Mouse (Mus musculus) NIH3T3 (cell line): ENCODE measurements around the gene Trp53inp2.

Experiments used
- DNase-seq: peaks from one replicate; pipeline ENCODE4 v3.0.0-alpha.2; 2012; ENCODE audit warnings: low read depth

Gene Trp53inp2

GRCm38 (mm10) chr2:155380261-155381059 lies at the start of gene Trp53inp2:
Gene Trp53inp2 (plus strand): TSS chr2:155381059.
- no peak for DNase-seq

- no peak for DNase-seq
Measured at GRCm38 (mm10) chr2:155331351-155331750, 49.5 kb upstream of the Trp53inp2 start.

- DNase-seq = no peak
Measured at GRCm38 (mm10) chr2:155333421-155333820, 47.4 kb upstream of the Trp53inp2 start.

GRCm38 (mm10) chr2:155335231-155335630 lies 45.6 kb upstream of the Trp53inp2 start:
- DNase-seq = peak; percentile 24

GRCm38 (mm10) chr2:155336254-155336653 lies 44.6 kb upstream of the Trp53inp2 start:
- DNase-seq = no peak

GRCm38 (mm10) chr2:155340166-155340565 lies 40.7 kb upstream of the Trp53inp2 start:
- no peak for DNase-seq

GRCm38 (mm10) chr2:155346670-155347069 lies 34.2 kb upstream of the Trp53inp2 start:
- no peak for DNase-seq

GRCm38 (mm10) chr2:155354402-155354801 lies 26.5 kb upstream of the Trp53inp2 start:
- DNase-seq = no peak

- DNase-seq = peak; percentile 96
Measured at GRCm38 (mm10) chr2:155356971-155357591, 23.8 kb upstream of the Trp53inp2 start, which contains the start of gene Pigu. Gene Pigu (minus strand): TSS chr2:155357430.

GRCm38 (mm10) chr2:155357686-155358399 lies 23.0 kb upstream of the Trp53inp2 start:
- peak; percentile 29 for DNase-seq

GRCm38 (mm10) chr2:155367635-155368284 lies 13.1 kb upstream of the Trp53inp2 start:
- DNase-seq = no peak

GRCm38 (mm10) chr2:155369333-155369883 lies 11.5 kb upstream of the Trp53inp2 start:
- DNase-seq = peak; percentile 67

GRCm38 (mm10) chr2:155372451-155372850 lies 8.4 kb upstream of the Trp53inp2 start:
- no peak for DNase-seq

- no peak for DNase-seq
Measured at GRCm38 (mm10) chr2:155373302-155373701, 7.6 kb upstream of the Trp53inp2 start.

GRCm38 (mm10) chr2:155373886-155374285 lies 7.0 kb upstream of the Trp53inp2 start:
- DNase-seq = no peak

- no peak for DNase-seq
Measured at GRCm38 (mm10) chr2:155374521-155374920, 6.3 kb upstream of the Trp53inp2 start.

- DNase-seq = no peak
Measured at GRCm38 (mm10) chr2:155376191-155376590, 4.7 kb upstream of the Trp53inp2 start.

- no peak for DNase-seq
Measured at GRCm38 (mm10) chr2:155381060-155381437, 190 bp downstream of the Trp53inp2 start.

GRCm38 (mm10) chr2:155381643-155382331 lies 928 bp downstream of the Trp53inp2 start:
- peak; percentile 97 for DNase-seq

GRCm38 (mm10) chr2:155382332-155382700 lies 1.5 kb downstream of the Trp53inp2 start:
- no peak for DNase-seq

- peak; percentile 80 for DNase-seq
Measured at GRCm38 (mm10) chr2:155382791-155383438, 2.1 kb downstream of the Trp53inp2 start.
